Mouse (Mus musculus): ENCODE measurements around the gene Rdh16. TPM values are rescaled to one million over a fixed set of nuclear protein-coding genes. Genes with fewer than 3 reads are reported as not detected.

Gene Rdh16
- total RNA-seq, 2 experiments from 2014 or later, result 0.11 TPM; not detected in 1

Other genes with a start within 250 kb of the Rdh16 start
- 10 to 100 TPM; 40.8 to 43.4 TPM for gene Lrp1, start 180.0 kb upstream of the Rdh16 start, total RNA-seq (2021)
- 10 to 100 TPM; 16.0 to 17.9 TPM for gene Stat6, start 158.2 kb upstream of the Rdh16 start, total RNA-seq (2021)
- 1 to 10 TPM; 2.5 to 2.7 TPM for gene Nemp1, start 134.3 kb upstream of the Rdh16 start, total RNA-seq (2021)
- gene Nab2, start 132.6 kb upstream of the Rdh16 start, total RNA-seq (2021), result 1 to 10 TPM; 3.4 to 3.5 TPM
- not detected for gene Myo1a, start 96.0 kb upstream of the Rdh16 start, total RNA-seq (2021)
- gene Tac2, start 76.7 kb upstream of the Rdh16 start, total RNA-seq (2021), result not detected
- gene Zbtb39, start 61.6 kb upstream of the Rdh16 start, total RNA-seq (2021), result 1 to 10 TPM; 6.3 to 6.6 TPM
- under 1 TPM; 0.14 to 0.25 TPM for gene Gpr182, start 49.4 kb upstream of the Rdh16 start, total RNA-seq (2021)
- gene Rdh1, start 41.4 kb upstream of the Rdh16 start, total RNA-seq (2021), result not detected
- under 1 TPM; 0.30 to 0.31 TPM for gene Rdh16f1, start 41.4 kb upstream of the Rdh16 start, total RNA-seq (2021)
- gene Rdh9, start 24.8 kb upstream of the Rdh16 start, total RNA-seq (2021), result not detected
- gene Rdh19, start 48.8 kb downstream of the Rdh16 start, total RNA-seq (2021), result not detected
- gene Rdh16f2, start 65.3 kb downstream of the Rdh16 start, total RNA-seq (2021), result not detected
- gene Rdh7, start 87.7 kb downstream of the Rdh16 start, total RNA-seq (2021), result under 1 TPM in 1 of 2 experiments, not detected in 1; 0.38 TPM
- not detected for gene Sdr9c7, start 97.4 kb downstream of the Rdh16 start, total RNA-seq (2021)
- not detected for gene Hsd17b6, start 206.5 kb downstream of the Rdh16 start, total RNA-seq (2021)
- 1 to 10 TPM in 1 of 2 experiments, under 1 TPM in 1; 0.64 to 1.0 TPM for gene Prim1, start 214.0 kb downstream of the Rdh16 start, total RNA-seq (2021)
- gene Naca, start 234.4 kb downstream of the Rdh16 start, total RNA-seq (2021), result 100 to 1,000 TPM; 382 to 392 TPM